Mouse (Mus musculus): ENCODE data around the gene Otp.

Otp gene

GRCm38 (mm10) chr13:94873111-94874038 is 2.0 kb upstream of the Otp start:
- DNase-seq (ENCODE audit: low spot score in 2 of 2): peak in 1 of 2 experiments; percentile 6

GRCm38 (mm10) chr13:94874039-94874425 is 1.4 kb upstream of the Otp start:
- DNase-seq (ENCODE audit: low spot score in 2 of 2): no peak

GRCm38 (mm10) chr13:94874656-94875395 is 576 bp upstream of the Otp start:
- DNase-seq (ENCODE audit: low spot score in 2 of 2): peak in 1 of 2 experiments; percentile 7

GRCm38 (mm10) chr13:94876286-94877210 is 1.1 kb downstream of the Otp start:
- DNase-seq (ENCODE audit: low spot score in 2 of 2): peak in 1 of 2 experiments; percentile 14

GRCm38 (mm10) chr13:94877211-94877590 is 1.8 kb downstream of the Otp start:
- no peak for DNase-seq (ENCODE audit: low spot score in 2 of 2)

- no peak for DNase-seq (ENCODE audit: low spot score in 2 of 2)
Observed at GRCm38 (mm10) chr13:94877991-94878745, 2.8 kb downstream of the Otp start.

GRCm38 (mm10) chr13:94881201-94881600 is 5.8 kb downstream of the Otp start:
- no peak for DNase-seq (ENCODE audit: low spot score in 2 of 2)

- DNase-seq (ENCODE audit: low spot score in 2 of 2): peak in 1 of 2 experiments; percentile 4
Observed at GRCm38 (mm10) chr13:94882221-94882620, 6.8 kb downstream of the Otp start.

- no peak for DNase-seq (ENCODE audit: low spot score in 2 of 2)
Observed at GRCm38 (mm10) chr13:94882711-94883145, 7.3 kb downstream of the Otp start.

- peak in 1 of 2 experiments; percentile 5 for DNase-seq (ENCODE audit: low spot score in 2 of 2)
Observed at GRCm38 (mm10) chr13:94883163-94883965, 8.0 kb downstream of the Otp start.

- peak in 1 of 2 experiments; percentile 24 for DNase-seq (ENCODE audit: low spot score in 2 of 2)
Observed at GRCm38 (mm10) chr13:94883966-94884960, 8.9 kb downstream of the Otp start.

- no peak for DNase-seq (ENCODE audit: low spot score in 2 of 2)
Observed at GRCm38 (mm10) chr13:94885291-94886235, 10.2 kb downstream of the Otp start.

- DNase-seq (ENCODE audit: low spot score in 2 of 2): no peak
Observed at GRCm38 (mm10) chr13:94907841-94908240, 32.4 kb downstream of the Otp start.

GRCm38 (mm10) chr13:94912961-94913360 is 37.6 kb downstream of the Otp start:
- peak in 1 of 2 experiments; percentile 5 for DNase-seq (ENCODE audit: low spot score in 2 of 2)

GRCm38 (mm10) chr13:94915654-94916053 is 40.3 kb downstream of the Otp start:
- DNase-seq (ENCODE audit: low spot score in 2 of 2): no peak

- no peak for DNase-seq (ENCODE audit: low spot score in 2 of 2)
Observed at GRCm38 (mm10) chr13:94928086-94928485, 52.7 kb downstream of the Otp start.
